Mouse (Mus musculus) lung, adult 2 months (tissue): ENCODE results near the gene Tfec.

ENCODE experiments used
- CTCF ChIP-seq: fragments of 200-500 bp; IDR thresholded peaks from 2 replicates; pipeline ENCODE4 v1.5.1; 2011; ENCODE audit warnings: mild to moderate bottlenecking, low read length, control low read depth; ENCODE audit not compliant: insufficient read depth
- POLR2A ChIP-seq: fragments of 200-500 bp; IDR thresholded peaks from 2 replicates; pipeline ENCODE4 v1.6.1; 2011; ENCODE audit warnings: low read depth, mild to moderate bottlenecking, control low read depth, low read length, borderline replicate concordance; ENCODE audit errors: extremely low read depth

- TF ChIP-seq CTCF = no peak
- no peak for TF ChIP-seq POLR2A
These were observed 51.7 kb downstream of the Tfec start for GRCm38 (mm10) chr6:16846521-16846920.
